Mouse (Mus musculus): ENCODE measurements at regions not wholly inside any gene's neighbourhood (a gene's known extent, or its start where the extent isn't known, plus 50 kb on each side); places are given as distances from the start of the nearest gene placed in this dataset.
"Not testable (repeated sequence)": the region's sequence is repeated elsewhere in the genome, so short reads cannot be mapped to it uniquely, and the experiment has no call there.

DNA sequence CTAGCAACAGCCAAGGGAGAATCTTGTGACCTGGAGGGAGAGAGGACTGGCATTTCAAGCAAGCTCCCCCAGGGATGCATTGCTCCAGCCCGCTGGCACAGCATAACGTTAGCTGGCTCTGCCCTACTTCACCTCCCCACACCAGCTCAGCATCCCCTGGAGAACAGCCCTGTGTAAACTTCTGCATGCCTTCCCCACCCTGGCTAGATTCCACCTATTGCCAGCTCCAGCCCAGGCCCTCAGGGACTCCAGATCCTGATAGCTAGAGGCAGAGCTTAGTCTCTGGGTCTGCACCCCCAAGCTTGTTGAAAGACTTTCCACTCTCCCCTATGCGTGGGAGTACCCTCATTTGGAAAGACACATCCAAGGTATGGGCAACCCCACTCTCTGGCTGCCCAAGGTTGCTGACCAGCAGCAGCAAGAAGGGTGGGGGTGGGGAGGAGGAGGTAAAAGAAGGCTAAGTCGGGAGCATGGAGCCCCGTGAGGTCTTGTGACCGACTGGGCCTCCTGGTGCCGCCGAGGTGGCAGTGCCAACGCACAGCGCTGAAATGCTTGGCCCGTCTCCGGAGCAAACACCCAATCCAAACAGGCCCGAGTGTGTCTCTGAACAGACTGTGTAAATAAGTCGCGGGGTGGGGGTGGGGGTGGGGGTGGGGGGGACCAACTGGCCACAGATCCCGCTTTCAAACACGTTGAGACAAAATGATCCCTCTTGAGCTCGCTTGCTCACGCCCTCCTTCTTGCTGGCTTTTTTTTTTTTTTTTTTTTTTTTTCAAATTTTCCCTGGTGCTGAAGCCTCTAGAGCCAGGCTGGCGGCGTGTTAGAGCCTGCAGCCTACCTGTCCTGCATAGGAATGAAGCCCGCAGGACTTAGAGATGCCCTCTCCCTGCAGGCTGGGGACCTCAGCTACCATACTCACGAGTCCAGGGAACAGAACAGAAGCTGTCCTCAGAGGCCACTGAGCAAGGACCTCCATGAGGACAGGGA is 350.3 kb downstream of the Sox9 start:
- no peak for DNase-seq (ENCODE audit: low spot score)

DNA sequence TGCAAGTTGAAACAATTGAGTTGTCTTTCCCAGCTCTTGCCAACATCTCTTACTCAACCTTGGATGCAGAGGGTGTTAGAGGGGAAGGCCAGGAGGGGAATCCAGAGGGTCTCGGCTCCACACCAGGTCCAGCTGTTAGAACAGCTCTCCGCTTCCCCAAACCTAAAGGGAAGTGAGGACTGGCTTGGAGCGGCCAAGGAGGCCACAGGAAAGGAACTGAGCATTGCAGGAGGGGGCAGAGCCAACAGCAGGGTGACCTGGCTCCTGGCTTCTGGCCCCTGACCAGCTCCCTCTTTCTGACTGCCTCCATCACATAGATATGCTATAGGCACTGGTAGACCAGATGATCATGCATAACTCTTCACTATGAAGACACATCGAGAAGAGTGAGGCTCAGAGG is 351.4 kb downstream of the Sox9 start:
- no peak for DNase-seq (ENCODE audit: low spot score)

DNA sequence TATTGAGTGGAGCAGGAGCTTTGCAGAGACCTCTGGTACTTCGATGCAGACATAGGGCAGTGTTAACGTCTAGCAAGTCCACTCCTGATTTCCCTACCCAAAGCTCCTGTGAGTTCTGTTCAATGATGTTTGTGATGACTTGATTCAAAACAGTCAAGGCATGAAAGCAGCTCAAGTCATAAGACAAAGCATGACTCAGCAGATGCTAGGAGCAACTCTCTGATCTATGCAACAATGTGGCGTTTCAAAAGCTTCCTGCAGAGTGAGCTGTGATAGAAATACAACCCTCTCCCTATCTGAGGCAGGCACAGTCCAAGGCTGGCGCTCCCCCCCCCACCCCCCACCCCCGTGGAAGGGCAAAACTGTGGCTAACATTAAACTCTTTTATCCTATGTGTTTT is 353.2 kb downstream of the Sox9 start:
- DNase-seq (ENCODE audit: low spot score): peak; percentile 54

DNA sequence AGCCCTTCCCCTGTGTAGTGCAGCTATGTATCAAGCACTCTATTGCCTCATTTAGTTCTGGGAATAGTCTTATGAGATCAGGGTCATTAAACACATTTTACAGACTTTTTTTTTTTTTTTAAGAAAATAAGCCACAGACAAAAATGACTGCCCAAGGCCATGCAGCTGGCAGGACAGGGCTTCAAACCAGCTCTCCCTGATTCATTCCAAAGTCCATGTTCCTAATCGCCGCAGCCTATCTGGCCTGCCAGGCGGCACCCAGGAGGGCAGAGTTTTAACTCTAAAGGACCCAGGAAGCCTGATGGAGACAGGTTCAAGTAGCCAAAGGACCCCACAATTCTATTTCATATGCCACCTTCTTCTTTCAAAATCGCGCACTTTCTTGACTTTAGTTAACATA is 356.4 kb downstream of the Sox9 start:
- no peak for DNase-seq (ENCODE audit: low spot score)

DNA sequence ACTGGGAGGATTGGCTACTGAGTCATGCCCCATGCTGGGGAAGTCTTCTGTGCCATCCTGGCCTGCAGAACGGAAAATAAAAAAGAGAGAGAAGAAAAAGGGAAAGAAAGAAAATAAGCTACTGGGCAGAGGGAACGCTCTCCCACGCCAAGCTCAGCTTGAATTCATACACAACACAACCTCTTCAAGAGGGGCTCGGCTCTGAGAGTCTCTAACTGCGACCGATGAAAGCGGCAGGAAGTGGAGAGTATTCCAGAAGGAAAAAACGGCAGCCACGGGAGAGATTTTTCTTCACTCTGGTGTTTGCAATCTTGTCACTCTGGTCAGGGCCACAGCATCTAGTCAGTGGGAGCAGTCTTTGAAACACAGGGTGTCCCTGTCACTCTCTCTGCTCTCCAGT is 358.6 kb downstream of the Sox9 start:
- DNase-seq (ENCODE audit: low spot score): no peak

DNA sequence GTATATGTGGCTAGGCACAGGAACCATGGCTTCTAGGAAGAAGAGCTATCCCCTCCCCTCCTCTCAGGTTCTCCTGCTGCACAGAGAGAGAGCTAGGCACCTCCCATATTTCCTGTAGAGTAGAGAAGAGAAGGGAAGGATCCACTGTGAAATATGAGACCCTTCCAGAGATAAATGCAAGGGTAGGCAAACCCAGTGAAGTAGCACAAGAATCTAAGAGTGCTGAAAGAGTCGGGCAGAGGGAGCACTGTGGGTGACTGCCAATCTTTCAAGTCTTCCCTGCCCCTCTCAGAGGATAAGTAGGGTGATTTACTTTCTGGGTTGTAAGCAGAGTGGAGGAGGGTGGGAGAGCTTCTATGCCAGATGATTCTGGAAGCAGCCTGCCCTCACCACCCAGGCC is 360.8 kb downstream of the Sox9 start:
- DNase-seq (ENCODE audit: low spot score): peak; percentile 32

DNA sequence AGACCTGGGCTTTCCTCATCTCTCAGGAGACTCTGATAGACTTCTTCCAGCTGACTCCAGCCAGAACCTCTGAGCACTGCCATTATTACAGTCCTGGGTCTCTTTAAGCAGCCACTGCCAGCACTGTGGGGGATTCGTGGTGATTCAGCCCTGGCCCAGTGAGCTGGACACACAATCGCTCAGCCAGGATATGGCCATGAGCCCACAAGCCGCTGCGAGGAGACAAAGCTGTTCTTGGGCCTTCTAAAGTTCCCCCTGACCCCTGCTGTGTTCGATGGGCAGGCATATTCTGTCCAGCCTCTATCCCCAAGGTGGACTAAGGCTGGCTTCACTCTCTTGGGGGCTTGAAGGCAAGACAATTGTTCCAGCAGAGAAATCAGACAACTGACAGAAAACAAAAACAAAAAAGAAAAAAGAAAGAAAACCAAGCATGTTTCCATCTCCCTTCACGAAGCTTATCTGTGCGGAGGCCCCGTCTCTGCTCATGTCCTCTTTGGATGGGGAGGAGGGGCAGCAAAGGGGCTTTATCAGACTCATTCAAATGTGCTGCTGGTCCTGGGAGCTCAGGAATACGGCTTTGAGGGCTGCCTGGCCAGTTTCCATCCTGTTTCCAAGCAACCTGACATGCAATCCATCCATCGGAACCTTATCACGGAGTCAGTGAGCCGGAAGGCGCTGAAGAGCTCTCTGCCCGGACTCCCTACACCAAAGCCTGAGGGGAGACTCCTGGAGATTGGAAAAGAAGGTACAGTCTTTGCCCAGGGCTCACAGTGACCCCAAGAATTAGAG is 362.0 kb downstream of the Sox9 start:
- peak; percentile 71 for DNase-seq (ENCODE audit: low spot score)

DNA sequence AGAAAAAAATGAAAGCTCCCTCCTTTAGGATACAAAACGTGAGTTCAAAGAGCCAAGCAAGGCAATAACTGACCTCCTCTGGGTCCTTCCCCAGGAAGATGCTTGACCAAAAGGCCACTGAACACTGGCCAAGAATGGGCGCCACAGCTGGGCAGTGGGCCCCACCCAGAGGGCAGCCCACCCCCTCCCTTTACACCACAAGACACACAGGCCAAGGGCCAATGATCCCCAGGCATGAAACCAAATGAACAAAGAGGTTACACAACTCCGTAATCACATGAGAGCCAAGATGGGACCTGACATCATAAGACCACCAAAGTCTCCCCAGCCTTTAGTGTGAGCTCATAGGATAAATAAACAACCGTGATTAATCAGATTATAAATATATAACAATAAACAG is 363.7 kb downstream of the Sox9 start:
- DNase-seq (ENCODE audit: low spot score): no peak

DNA sequence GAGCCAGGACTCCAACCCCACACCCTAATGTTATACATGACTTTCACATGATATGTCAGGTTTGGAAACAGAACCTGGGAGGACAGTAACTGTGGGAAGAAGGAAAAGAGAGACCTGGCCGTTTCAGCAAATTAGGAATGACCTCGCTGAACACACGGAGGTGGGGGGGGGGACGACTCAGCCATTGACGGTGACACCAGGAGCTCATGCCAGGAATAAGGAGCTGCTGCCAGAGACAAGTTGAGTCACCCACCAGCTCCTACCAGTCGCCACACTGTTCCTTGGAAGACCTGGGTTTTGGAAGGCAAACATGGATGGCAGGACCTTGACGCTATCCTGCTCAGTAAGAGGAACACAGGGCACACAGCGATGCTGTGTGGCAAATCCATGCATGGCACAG is 364.7 kb downstream of the Sox9 start:
- DNase-seq (ENCODE audit: low spot score): no peak

DNA sequence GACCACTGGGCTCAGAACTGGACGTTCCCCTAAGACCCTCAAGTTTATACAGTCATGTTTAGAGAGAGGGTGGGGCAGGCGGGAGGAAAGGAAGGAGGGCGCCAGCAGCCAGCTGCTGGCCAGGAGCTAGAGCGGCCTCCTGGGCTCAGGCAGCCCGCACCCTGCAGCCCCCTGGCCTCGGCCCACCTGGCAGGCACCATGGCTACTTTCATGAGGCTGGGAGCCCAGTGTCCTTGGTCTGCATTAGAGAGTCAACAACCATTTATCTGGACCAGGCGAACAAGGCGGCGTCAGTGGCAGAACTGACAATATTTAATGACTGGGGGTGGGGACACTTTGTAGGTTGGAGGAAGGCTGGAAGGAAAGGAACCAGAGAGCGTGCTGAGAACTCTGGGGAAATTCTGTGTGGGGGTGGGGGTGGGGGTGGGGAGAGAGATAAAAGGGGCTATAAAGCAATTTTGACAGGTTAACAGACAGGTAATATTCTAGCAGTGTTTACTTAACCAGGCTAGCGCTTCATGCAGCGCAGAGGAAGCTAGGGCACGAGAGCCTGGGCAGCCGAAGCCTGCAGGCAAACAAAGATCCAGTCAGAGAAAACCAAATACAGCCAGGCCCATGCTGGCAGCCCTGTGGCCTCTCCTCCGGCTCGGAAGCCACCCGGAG is 365.6 kb downstream of the Sox9 start:
- DNase-seq (ENCODE audit: low spot score): peak; percentile 39

DNA sequence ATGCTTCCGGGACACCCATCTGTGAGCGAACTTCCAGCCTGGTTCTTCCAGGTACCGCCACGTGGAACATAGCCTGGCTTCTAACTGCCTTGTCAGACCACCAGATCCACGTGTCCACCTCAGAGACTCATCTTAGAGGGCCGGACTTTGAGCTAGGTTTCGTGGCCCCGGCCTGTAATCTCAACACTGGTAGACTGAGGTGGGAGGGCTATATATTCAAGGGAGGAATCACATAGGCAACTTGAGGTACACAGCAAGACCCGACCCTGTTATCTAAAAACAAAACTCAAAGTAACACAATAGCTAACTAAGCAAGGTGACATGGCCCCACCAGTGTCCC is 366.1 kb downstream of the Sox9 start:
- DNase-seq (ENCODE audit: low spot score): no peak

DNA sequence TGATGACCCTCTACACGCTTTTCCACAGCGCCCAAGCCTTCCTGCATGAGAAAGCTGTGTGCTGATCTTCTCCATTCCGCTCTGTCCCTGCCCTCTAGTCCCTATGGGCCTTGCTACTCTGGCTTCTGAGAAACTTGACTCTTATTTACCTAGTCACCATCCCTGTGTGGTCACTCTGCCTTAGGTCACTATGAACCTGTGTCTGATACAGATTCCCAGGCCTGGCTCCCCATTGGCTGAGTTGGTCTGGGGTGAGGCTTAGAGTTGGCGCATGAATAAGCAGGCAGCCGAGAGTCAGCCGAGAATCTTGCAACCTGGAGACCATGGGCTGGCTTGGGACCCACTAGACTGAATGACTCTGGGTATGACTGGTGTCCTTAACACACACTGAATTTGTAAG is 373.5 kb downstream of the Sox9 start:
- no peak for DNase-seq (ENCODE audit: low spot score)

DNA sequence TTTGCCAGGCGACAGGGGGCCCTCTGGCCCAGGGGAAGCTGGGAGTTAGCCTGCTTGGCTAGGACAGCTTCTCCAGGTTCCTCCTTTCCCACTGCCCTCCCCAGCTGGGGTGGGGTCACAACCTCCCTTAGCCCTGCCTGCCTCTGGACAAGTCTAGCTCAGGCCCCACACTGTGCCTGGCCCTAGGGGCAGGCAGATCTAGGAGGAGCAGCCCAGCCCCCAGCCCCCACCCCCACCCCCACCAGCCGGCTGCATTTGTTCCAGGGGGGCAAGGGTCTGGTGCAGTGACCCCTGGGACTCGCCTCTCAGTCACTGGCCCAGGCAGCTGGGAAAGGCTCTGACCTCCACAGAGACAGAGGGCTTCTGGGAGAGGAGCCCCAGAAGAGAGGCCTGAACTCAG is 381.9 kb downstream of the Sox9 start:
- peak; percentile 87 for DNase-seq (ENCODE audit: low spot score)

DNA sequence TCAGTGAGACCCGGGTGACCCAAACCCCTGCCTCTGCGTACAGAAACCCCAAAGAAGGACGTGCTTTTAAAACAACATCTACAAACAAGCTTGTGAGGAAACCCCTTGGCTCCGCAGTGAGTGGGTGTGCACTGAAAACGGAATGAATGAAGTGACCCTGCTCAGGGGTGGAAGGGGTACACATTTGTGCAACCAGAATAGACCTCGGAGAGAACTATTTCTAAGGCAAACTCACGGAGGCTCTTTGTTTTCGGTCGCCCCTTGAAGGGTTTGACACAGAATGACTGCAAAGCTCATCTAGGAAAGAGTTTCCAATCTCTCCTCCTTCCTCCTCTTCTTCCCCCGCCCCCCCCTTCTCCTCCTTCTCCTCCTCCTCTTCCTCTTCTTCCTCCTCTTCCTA is 382.5 kb downstream of the Sox9 start:
- no peak for DNase-seq (ENCODE audit: low spot score)

DNA sequence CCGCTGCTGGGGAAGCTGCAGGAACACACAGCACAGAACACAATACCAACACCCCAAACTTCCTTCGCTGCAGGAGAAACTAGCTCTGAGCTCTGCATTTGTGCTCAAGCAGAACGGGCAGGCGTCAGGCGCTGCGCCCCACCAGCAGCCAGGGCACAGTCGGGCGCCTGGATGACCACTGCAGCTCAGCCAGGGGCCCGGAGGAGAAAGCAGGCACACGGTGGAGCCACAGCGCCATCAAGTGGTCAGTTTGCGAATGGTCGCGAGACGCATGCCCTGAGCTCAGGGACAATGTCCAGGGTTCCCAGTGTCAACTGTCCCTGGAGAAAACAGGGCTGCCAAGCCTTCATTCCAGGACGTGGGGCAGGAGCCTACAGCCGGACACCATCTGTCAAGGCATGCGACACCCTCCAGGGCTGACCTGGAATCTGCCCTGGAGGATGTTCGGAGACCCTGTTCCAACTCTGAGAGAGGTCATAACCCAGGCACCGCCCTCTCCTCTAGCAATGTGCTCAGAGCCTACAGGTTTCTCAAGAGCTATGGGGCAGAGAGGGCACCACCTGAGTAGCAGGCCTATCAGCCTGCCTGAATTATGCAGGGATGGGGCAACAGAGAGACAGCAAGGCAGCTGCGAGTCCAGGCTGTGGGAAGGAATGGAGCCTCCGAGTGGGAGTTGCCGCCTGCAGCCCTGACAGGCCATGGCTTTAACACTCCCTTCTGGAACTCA is 383.2 kb downstream of the Sox9 start:
- DNase-seq (ENCODE audit: low spot score): peak; percentile 98

DNA sequence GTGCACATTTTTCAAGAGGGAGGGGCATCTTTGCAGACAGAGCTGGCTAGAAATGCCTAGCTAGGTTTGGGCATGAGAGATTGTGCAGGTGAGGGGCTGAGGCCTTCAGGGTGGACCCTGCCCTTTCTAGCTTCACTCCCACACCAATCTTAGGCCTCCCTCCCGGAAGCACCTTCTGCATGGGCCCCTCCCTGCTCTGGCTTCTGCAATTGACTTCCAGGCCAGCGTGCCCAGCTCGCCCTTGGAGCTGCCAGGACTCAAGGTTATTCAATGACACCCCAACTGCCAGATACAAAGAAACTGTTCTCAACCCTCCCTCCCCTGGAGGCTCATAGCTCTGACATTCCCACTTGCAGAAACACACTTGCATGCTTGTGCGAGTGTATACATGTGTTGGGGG is 384.5 kb downstream of the Sox9 start:
- no peak for DNase-seq (ENCODE audit: low spot score)

DNA sequence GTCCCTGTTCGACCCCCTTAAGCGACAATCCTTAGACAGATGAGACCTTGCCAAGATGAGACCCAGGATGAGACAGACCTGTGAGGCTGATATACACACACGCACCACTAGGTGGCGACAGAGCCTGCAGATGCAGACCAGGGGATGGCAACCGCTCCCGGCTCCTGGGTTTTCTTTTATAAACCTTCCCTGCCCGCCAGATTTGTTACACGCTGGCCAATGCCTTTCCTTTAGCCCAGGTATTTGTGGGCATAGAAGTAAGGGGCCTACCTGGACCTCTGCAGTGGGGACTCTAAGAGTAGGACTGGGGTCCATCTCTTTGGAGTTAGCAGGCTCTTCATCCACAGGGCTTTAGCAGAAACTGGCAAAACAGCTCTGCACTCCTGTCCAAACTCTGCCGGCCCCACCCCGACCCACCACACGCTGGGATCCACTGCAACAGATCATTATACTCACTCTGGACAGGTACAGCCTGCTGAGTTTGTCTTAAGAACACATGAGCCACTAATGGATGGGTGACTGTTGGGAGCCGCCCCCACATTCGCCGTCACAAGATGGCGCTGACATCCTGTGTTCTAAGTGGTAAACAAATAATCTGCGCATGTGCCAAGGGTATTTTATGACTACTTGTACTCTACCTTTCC is 390.6 kb downstream of the Sox9 start:
- peak; percentile 90 for DNase-seq (ENCODE audit: low spot score)

DNA sequence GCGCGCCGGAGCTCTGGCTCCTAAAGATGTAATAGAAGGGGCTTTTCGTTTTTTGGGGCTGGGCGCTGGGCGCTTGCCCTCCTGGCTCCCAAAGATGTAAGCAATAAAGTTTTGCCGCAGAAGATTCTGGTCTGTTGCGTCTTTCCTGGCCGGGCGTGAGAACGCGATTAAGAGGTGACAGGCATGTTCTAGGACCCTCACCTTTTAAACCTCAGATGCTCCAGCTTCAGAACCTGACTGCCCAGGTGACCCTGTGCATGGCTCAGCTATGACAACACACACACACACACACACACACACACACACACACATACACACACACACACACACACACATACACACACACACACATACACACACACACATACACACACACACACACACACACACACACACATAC is 391.3 kb downstream of the Sox9 start:
- not testable (repeated sequence) for DNase-seq (ENCODE audit: low spot score)

DNA sequence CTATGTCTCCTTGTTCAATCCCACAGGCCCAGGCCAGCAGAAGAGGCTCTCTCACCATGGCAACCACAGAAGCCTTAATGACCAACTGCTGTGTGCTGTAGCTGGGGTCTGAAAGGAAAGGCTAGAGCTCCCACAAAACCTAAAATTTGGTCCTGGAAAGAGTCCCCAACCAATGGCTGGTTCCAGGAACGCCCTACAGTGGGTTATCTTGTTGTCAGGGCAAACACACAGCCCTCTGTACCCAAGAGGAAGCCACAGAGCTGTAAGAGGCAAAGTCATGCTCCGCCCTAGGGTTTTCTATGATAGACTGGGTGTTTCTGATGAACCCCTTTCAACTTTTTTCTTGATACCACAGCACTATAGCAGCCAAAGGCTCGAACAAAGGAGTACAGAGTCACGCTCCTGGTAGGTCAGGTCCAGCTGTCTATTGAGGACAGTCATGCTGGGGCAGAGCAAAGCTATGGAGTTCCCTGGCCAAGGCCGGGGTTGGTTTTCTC is 392.0 kb downstream of the Sox9 start:
- peak; percentile 76 for DNase-seq (ENCODE audit: low spot score)

DNA sequence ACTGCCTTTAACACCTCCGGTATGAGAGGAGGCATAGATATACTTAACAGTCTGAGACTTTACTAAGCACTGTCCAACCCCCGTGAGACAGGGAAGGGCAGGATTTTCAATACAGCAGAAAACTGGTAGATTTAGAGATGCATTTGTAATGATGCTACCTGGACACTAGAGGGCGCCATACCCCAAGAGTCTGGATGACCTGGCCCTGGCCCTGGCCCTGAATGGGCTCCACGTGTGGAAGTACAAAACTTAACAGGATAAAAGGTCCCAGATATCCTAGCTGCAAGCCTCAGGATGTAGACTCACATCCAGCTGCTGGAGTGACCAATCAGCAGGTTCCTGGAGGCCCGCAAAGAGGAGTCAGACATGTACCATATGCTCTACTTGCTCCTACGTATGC is 393.3 kb downstream of the Sox9 start:
- peak; percentile 71 for DNase-seq (ENCODE audit: low spot score)

DNA sequence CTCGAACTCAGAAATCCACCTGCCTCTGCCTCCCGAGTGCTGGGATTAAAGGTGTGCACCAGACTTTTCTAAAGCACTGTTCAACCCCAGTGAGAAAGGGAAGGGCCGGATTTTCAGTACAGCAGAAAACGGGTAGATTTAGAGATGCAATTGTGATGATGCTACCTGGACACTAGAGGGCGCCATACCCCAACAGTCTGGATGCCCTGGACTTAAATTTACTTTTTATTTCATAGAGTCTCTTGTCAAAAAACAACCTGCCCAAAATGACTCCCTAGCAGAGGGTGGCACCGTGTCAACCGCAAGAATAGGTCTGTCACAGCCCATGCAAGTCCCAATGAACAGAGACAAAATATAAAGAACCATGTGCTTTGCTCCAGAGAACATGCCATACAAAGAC is 394.2 kb downstream of the Sox9 start:
- peak; percentile 66 for DNase-seq (ENCODE audit: low spot score)

Measured in embryo, embryonic 10 days (tissue).